Mouse (Mus musculus) left cerebral cortex, postnatal 14 days (tissue): ENCODE measurements around the gene Gm14412. TPM values are rescaled to one million over a fixed set of nuclear protein-coding genes. Genes with fewer than 3 reads are reported as not detected.
"Not testable (repeated sequence)": the region's sequence is repeated elsewhere in the genome, so short reads cannot be mapped to it uniquely, and the experiment has no call there.

Source experiments
- DNase-seq, 2 experiments: peaks; one replicate each; pipeline ENCODE4 v3.0.0; 2021 to 2022; ENCODE audit warnings: low spot score in 2 of 2, mixed read lengths in 1 of 2
- intact Hi-C: fragments of 180-260 bp; cut with DNase I; formaldehyde crosslinking; loops from one replicate; pipeline ENCODE4 v1.15.1; 2025
- long read RNA-seq, 2 experiments: library from polyadenylated mRNA; stranded (forward); transcript quantifications; one replicate each; pipeline ENCODE4 v2.0.0; 2021
- total RNA-seq, 2 experiments: library from RNA; stranded (reverse); gene quantifications; 2 replicates each; pipeline ENCODE4 v1.2.3; 2021

The Gm14412 gene
- 1 to 10 TPM; 2.4 to 2.5 TPM for total RNA-seq
- long read RNA-seq, experiment 1 = 0 reads
- long read RNA-seq, experiment 2 = 0 reads

- DNase-seq, intact Hi-C loops: not testable (repeated sequence)
Observed at GRCm38 (mm10) chr2:177324257-177324733, at the start of gene Gm14412. Gene Gm14412, minus strand, starts transcription at chr2:177324307.

DNA sequence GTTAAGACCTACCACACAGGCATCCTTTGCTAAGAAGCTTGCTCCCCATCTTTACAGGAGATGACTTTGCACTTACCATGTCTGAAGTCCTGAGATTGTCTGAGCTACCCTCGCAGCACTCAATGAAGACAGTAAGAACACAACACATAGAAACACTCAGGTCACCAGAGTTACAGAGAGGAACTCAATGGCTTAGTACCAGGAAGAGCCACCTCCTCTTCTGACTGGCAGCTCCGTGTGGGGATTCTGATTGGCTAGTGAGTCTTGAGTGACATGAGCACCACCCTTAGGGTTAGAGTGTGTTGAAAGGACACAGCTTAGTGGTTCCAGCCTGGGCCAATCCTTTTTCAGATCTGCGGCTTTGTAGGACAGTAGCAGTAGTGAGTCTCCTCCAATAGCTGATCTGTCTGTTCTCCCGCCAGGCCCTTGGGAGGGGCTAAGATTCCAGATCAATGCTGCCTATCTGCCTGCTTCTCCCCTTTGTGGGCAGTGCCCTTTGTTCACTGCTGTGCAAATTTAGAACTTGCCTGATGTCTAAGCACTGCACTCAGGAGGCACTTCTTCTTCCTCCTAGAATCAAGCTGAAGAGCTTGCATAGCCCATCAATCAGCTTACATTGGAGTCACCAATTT lies 5.7 kb upstream of the Gm14412 start:
- DNase-seq, intact Hi-C loops: not testable (repeated sequence)

DNA sequence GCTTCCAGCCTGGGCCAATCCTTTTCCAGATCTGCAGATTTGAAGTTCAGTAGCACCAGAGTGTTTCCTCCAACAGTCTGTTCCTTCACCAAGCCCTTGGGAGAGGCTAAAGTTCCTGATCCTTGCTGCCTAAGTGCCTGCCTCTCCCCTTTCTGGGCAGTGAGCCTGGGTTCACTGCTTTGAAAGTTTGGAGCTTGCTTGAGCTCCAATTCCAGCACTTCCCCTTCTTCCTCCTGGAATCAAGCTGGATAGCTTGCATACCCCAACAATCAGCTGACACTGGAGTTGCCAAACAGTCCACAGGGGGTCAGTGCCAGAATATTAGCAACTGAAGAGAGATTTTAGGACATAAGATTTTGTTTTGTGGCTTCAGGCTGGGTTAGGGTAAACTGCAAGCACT lies 2.7 kb downstream of the Gm14412 start:
- intact Hi-C loops, DNase-seq: not testable (repeated sequence)

DNA sequence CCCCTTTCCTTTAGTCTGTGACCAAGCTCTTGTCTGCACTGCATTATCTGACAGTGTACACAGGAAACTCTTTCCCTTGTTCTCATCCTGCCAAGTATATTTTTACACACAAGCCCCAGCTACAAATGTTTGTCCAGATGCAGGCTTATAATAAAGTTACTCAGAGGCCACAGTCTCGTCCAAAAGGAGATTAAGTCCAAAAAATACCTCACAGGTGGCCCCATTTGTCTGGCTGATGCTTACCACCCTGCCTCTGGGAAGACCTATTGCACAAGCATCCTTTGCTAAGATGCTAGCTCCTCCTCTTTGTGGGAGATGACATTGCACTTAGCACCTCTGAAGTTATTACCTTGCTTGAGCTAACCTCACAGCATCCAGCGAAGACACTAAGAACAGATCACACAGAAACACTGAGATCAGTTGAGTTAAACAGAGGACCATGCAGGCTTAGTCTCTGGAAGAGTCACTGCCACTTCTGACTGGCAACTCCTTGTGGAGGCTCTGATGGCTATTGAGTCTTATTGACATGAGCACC lies 3.3 kb downstream of the Gm14412 start:
- intact Hi-C loops, DNase-seq: not testable (repeated sequence)

DNA sequence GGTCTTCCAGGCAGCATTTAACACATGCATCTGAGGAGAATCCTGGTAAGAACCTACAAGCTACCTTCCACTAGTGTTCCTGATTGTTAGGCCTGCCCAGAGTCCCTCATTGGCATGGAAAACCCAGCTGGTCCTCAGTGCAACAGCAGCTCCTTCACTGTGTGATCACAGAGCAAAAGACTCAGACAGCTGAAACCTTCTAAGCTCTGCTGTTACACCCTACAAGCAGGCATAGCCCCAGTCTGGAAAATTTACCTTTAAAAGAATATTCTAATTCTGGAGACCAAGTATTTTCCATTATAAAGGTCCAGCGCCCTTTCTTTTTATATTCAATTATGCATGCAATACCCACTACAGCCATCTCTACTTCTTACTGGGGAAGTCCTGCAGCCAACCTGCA lies 5.1 kb downstream of the Gm14412 start:
- DNase-seq = no peak
- intact Hi-C loops = no loop called here

GRCm38 (mm10) chr2:177309627-177310026 lies 14.5 kb downstream of the Gm14412 start:
- intact Hi-C loops, DNase-seq: not testable (repeated sequence)

GRCm38 (mm10) chr2:177304980-177305379 lies 19.1 kb downstream of the Gm14412 start:
- intact Hi-C loops = not testable (repeated sequence)

DNA sequence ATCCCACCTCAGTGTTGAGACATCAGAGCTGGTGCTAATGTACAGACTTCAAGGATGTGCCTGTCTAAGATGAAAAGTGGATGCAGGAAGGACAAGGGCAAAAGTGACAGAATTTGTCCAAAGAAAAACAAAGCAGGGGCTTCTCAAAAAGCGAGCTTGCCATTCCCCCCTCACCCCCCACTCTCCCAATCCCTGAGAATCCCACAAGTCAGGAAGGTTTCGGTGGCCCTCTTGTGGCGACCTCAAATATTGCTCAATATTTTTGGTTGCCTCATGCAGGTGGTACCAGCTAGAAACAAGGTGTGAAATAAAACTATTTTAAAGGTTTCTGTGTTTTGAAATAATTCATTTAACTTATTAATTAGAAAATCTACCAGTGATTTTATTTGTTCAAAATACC lies 40.4 kb downstream of the Gm14412 start:
- DNase-seq, intact Hi-C loops: not testable (repeated sequence)

More at GRCm38 (mm10) chr2:177304980-177305379, 19.1 kb downstream of the Gm14412 start:
- not testable (repeated sequence) for DNase-seq

DNA sequence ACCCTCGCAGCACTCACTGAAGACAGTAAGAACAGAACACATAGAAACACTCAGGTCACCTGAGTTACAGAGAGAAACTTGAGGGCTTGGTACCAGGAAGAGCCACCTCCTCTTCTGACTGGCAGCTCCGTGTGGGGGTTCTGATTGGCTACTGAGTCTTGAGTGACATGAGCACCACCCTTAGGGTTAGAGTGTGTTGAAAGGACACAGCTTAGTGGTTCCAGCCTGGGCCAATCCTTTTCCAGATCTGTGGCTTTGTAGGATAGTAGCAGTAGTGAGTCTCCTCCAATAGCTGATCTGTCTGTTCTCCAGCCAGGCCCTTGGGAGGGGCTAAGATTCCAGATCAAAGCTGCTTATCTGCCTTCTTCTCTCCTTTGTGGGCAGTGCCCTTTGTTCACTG lies 46.4 kb downstream of the Gm14412 start:
- intact Hi-C loops, DNase-seq: not testable (repeated sequence)

GRCm38 (mm10) chr2:177272237-177272636 lies 51.9 kb downstream of the Gm14412 start:
- intact Hi-C loops, DNase-seq: not testable (repeated sequence)

DNA sequence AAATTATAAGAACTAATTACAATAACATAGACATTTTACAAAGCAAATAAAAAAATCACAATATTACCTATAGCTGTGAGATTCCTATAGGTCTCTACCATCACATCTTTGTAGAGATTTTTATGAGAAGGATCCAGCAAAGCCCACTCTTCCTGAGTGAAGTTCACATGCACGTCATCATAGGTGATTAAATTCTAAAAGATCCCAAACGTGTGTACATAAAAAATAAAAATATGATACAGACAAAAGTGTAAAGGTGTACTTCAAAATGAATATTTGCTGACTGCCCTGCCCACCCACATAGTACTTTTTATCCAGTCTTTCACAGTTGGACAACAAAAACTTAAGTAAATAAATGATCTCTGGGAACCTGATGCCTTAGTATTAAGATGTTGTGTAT lies 57.2 kb downstream of the Gm14412 start, which contains the start of gene Gm14409:
TSS of gene Gm14409 (minus strand) at position 101 of the 400 bp plus-strand sequence.
- DNase-seq, intact Hi-C loops: not testable (repeated sequence)

Other genes starting within 250 kb of the Gm14412 start
- 1 to 10 TPM in 1 of 2 experiments, under 1 TPM in 1; 0.93 to 1.1 TPM for gene Gm14401, start 250.0 kb downstream of the Gm14412 start, total RNA-seq
- gene Gm14410, start 117.9 kb downstream of the Gm14412 start, total RNA-seq = 10 to 100 TPM; 42.0 to 43.8 TPM
- gene Gm14409, start 57.3 kb downstream of the Gm14412 start, total RNA-seq = 1 to 10 TPM in 1 of 2 experiments, under 1 TPM in 1; 0.75 to 1.2 TPM
- 10 to 100 TPM; 24.7 to 26.6 TPM for gene Gm14418, start 74.0 kb upstream of the Gm14412 start, total RNA-seq
- gene Zfp970, start 140.4 kb upstream of the Gm14412 start, total RNA-seq = 10 to 100 TPM; 20.1 to 22.6 TPM
- 10 to 100 TPM; 20.9 to 21.9 TPM for gene Gm14403, start 173.9 kb upstream of the Gm14412 start, total RNA-seq